Mouse (Mus musculus) cerebellum, adult 2 months (tissue): Measurements from ENCODE around the gene Acly.

Source experiments
- CTCF ChIP-seq: fragments of 200-500 bp; IDR thresholded peaks from 2 replicates; pipeline ENCODE4 v1.5.1; 2011; ENCODE audit warnings: low read depth, mild to moderate bottlenecking, control low read depth, low read length, moderate library complexity, borderline replicate concordance; ENCODE audit not compliant: insufficient read depth
- POLR2A ChIP-seq: fragments of 200-500 bp; IDR thresholded peaks from 2 replicates; pipeline ENCODE4 v1.6.1; 2011; ENCODE audit warnings: low read length, control low read depth, borderline replicate concordance; ENCODE audit not compliant: insufficient read depth

- no peak for TF ChIP-seq POLR2A
- TF ChIP-seq CTCF: no peak
Measured at GRCm38 (mm10) chr11:100432002-100432401, 95.8 kb downstream of the Acly start.
